Mouse (Mus musculus) forebrain, embryonic 10.5 days (tissue): ENCODE results near the gene Nek6. TPM values are rescaled to one million over a fixed set of nuclear protein-coding genes. Genes with fewer than 3 reads are reported as not detected.

Experiments
- DNase-seq: peaks from one replicate; pipeline ENCODE4 v3.0.0-alpha.2; 2017; ENCODE audit warnings: low spot score; ENCODE audit errors: extremely low spot score
- H3K27ac ChIP-seq: fragments of 300-500 bp; sonication (generic); 2 replicates; pipeline ENCODE4 v1.5.1; 2016; ENCODE audit warnings: mild to moderate bottlenecking
- H3K27me3 ChIP-seq: fragments of 300-500 bp; sonication (generic); 2 replicates; pipeline ENCODE4 v1.6.1; 2016; ENCODE audit warnings: mild to moderate bottlenecking; ENCODE audit not compliant: poor library complexity, severe bottlenecking
- H3K36me3 ChIP-seq: fragments of 300-500 bp; sonication (generic); replicated peaks from 2 replicates; pipeline ENCODE4 v1.6.1; 2016; ENCODE audit warnings: mild to moderate bottlenecking, moderate library complexity
- H3K4me1 ChIP-seq: fragments of 300-500 bp; sonication (generic); 2 replicates; pipeline ENCODE4 v1.6.1; 2016
- H3K4me3 ChIP-seq: fragments of 300-500 bp; sonication (generic); 2 replicates; pipeline ENCODE4 v1.5.1; 2016; ENCODE audit warnings: mild to moderate bottlenecking, moderate library complexity
- H3K9me3 ChIP-seq: fragments of 300-500 bp; sonication (generic); 2 replicates; pipeline ENCODE4 v1.6.1; 2016; ENCODE audit warnings: mild to moderate bottlenecking, moderate library complexity
- WGBS: fragments of 180-500 bp; shearing (Covaris S2); methylation state at CpG from one replicate; pipeline ENCODE4 v1.1.7; 2016; 5-methylcytosine and 5-hydroxymethylcytosine counted together
- polyA plus RNA-seq: library from polyadenylated mRNA; unstranded; fragments of >200 nt; fragmentation: Nextera tagmentation; extraction: Ambion mirVana; gene quantifications from 2 replicates; pipeline ENCODE4 v1.2.1, GENCODE M21; 2016

Nek6 gene
- polyA plus RNA-seq, 1 experiment from 2014 or later, result 120 TPM

DNA sequence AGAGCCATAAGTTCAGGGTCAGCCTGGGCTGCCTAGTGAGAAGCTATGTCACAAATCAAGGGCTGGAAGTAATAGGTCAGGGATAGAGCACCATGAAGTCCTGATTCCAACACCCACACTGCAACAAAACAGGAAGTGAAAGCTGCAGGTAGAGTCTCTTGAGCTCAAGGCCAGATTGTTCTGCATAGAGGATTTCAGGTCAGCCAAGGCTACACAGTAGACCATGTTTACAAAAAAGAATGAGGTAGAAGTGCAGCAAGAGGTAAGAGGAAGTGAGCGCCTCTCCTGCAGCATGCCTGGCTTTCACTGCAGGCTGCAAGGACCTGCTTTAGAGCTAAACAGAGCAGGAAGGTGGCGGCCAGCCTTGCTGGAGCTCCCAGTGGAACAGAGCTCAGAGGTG lies 63.3 kb downstream of the Nek6 start:
- Histone ChIP-seq H3K36me3 (peaks cover 99% of the 10 kb centered on the region), H3K4me3 (no peak overlapping the region)
- WGBS, result 93% methylated on average over 2 of the region's 2 CpGs

DNA sequence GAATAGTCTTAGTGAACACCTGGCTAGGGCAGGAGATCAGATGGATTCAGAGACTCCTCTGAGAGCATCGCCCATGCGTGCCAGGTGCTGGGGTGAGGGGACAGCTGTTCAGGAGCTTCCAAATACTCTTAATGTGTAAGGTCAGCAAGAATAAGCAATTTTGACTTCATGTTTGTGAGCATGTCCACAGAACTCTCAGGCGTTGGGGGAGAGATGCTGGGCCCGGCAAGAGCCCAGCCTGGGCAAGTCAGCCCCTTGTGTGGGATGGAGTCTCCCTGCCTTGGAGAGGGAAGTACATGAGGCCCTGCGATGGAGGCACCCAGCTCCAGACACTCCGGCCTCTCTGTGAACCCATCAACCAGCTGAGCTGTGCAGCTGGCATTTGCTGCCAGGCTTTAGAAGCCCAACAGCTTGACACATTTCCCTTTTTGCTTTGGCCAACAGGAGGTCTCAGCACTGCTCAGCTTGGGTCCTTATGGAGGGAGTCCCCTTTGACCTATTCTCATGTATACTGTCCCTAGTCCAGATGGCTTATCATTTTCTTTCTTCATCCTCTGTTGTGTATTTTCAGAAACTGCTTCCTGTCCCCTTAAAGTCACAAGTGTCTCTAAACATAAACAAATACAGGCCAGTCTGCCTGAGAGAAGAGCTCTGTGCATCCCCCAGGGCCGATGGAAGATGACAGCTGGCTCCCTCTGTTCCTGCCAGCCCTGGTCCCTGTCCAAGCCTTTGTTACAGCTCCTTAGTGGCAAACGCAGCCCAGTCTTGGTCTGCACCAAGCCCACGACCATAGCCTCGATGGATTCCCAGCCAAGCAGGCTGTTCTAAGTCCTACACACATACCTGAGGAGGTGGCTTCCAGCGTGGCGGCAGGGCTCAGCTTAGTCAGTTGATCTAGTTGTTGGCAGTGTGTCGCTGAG lies 67.4 kb downstream of the Nek6 start:
- Histone ChIP-seq H3K4me1 (peaks cover 26% of the 10 kb centered on the region), H3K36me3 (peaks cover 96% of the 10 kb centered on the region), H3K27me3 (no peaks in the 10 kb centered on the region), H3K9me3 (no peaks in the 10 kb centered on the region), H3K4me3 (no peak overlapping the region), H3K27ac (peak overlapping the region; percentile 56)
- DNase-seq, result no peak
- 80% methylated on average over 13 of the region's 13 CpGs for WGBS

More for the DNA sequence above, 63.3 kb downstream of the Nek6 start:
- Histone ChIP-seq H3K4me1 (peaks cover 13% of the 10 kb centered on the region), H3K27ac (no peak overlapping the region), H3K9me3 (no peaks in the 10 kb centered on the region), H3K27me3 (no peaks in the 10 kb centered on the region)
- no peak for DNase-seq

GRCm38 (mm10) chr2:38579528-38579927 lies 68.1 kb downstream of the Nek6 start:
- Histone ChIP-seq H3K9me3 (no peaks in the 10 kb centered on the region), H3K27me3 (no peaks in the 10 kb centered on the region), H3K27ac (peak overlapping the region; percentile 56), H3K4me1 (peaks cover 32% of the 10 kb centered on the region), H3K36me3 (peaks cover 92% of the 10 kb centered on the region), H3K4me3 (no peak overlapping the region)
- no peak for DNase-seq
- WGBS, result 81% methylated on average over 1 of the region's 1 CpGs

GRCm38 (mm10) chr2:38583982-38584381 lies 72.5 kb downstream of the Nek6 start:
- 82% methylated on average over 2 of the region's 2 CpGs for WGBS
- Histone ChIP-seq H3K4me1 (peaks cover 55% of the 10 kb centered on the region), H3K27ac (peak overlapping the region; percentile 88), H3K27me3 (no peaks in the 10 kb centered on the region), H3K4me3 (no peak overlapping the region), H3K36me3 (peaks cover 85% of the 10 kb centered on the region), H3K9me3 (no peaks in the 10 kb centered on the region)
- DNase-seq, result no peak

- Histone ChIP-seq H3K4me3 (peak overlapping the region; percentile 19; the same call in 1 of the 2 replicates), H3K4me1 (peaks cover 48% of the 10 kb centered on the region), H3K27me3 (no peaks in the 10 kb centered on the region), H3K9me3 (no peaks in the 10 kb centered on the region), H3K36me3 (peaks cover 85% of the 10 kb centered on the region), H3K27ac (peak overlapping the region; percentile 88)
- 27% methylated on average over 13 of the region's 13 CpGs for WGBS
- DNase-seq, result peak; percentile 78
Observed at GRCm38 (mm10) chr2:38584514-38585378, 73.3 kb downstream of the Nek6 start.

- peak; percentile 70 for DNase-seq
- WGBS, result 31% methylated on average over 5 of the region's 5 CpGs
- Histone ChIP-seq H3K27ac (peak overlapping the region; percentile 88), H3K36me3 (peaks cover 85% of the 10 kb centered on the region), H3K27me3 (no peaks in the 10 kb centered on the region), H3K4me3 (0 out of 2 replicates have a peak overlapping the region, but pooled peaks have one; percentile 1), H3K9me3 (no peaks in the 10 kb centered on the region), H3K4me1 (peaks cover 44% of the 10 kb centered on the region)
Observed at GRCm38 (mm10) chr2:38585379-38585736, 73.9 kb downstream of the Nek6 start.

- peaks cover 81% of the 10 kb centered on the region for H3K36me3 ChIP-seq
- WGBS, result 91% methylated on average over 6 of the region's 6 CpGs
- H3K27ac ChIP-seq, result peak overlapping the region; percentile 60; the same call in 1 of the 2 replicates
- no peaks in the 10 kb centered on the region for H3K9me3 ChIP-seq
- H3K27me3 ChIP-seq, result no peaks in the 10 kb centered on the region
- H3K4me3 ChIP-seq, result no peak overlapping the region
- DNase-seq, result no peak
- H3K4me1 ChIP-seq, result peaks cover 47% of the 10 kb centered on the region
Observed at GRCm38 (mm10) chr2:38586733-38587132, 75.3 kb downstream of the Nek6 start.

DNA sequence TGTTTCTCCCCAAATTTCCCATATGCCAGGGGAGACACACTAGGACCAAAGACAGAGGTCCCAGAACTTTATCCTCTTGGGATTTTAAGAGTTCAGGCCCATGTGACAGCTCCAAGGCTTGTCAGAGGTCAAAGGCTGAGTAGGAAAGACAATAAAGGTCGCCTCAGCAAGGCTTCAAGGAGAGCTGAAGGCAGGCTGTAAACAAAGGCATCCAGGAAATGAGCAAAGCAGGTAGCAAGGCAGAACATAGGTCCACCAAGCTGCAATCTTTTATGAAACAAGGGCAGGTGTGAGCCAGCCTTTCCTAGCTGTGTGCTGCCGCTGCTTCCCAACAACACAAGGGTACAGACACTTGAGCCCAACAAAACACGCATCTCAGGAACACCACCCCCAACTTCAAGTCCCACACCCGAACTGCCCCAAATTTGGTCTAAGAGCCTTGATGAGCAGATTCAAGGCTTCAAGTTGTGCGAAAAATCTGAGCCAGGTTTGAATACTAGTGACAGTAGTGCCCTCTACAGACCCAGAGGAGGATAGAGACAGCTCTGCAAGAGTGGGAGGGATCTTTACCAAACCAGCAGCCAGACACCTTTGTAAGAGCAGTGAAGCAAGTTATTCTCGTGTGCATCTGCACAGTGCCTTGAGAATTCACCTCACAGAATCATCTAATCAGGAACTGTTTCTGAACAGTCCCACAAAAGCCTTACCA lies 80.5 kb downstream of the Nek6 start:
- no peaks in the 10 kb centered on the region for H3K9me3 ChIP-seq
- H3K27ac ChIP-seq, result peak overlapping the region; percentile 48; the same call in 1 of the 2 replicates
- H3K4me3 ChIP-seq, result no peak overlapping the region
- WGBS, result 69% methylated on average over 6 of the region's 6 CpGs
- H3K4me1 ChIP-seq, result peaks cover 20% of the 10 kb centered on the region
- no peak for DNase-seq
- H3K27me3 ChIP-seq, result no peaks in the 10 kb centered on the region
- H3K36me3 ChIP-seq, result peaks cover 64% of the 10 kb centered on the region

- Histone ChIP-seq H3K27me3 (no peaks in the 10 kb centered on the region), H3K9me3 (no peaks in the 10 kb centered on the region), H3K36me3 (peaks cover 47% of the 10 kb centered on the region), H3K4me1 (peaks cover 15% of the 10 kb centered on the region), H3K27ac (no peak overlapping the region), H3K4me3 (no peak overlapping the region)
- DNase-seq, result no peak
- 93% methylated on average over 7 of the region's 7 CpGs for WGBS
Observed at GRCm38 (mm10) chr2:38594874-38595273, 83.4 kb downstream of the Nek6 start.

GRCm38 (mm10) chr2:38597896-38598295 lies 86.5 kb downstream of the Nek6 start:
- 97% methylated on average over 1 of the region's 1 CpGs for WGBS
- Histone ChIP-seq H3K36me3 (peaks cover 49% of the 10 kb centered on the region), H3K9me3 (no peaks in the 10 kb centered on the region), H3K27me3 (no peaks in the 10 kb centered on the region), H3K27ac (no peak overlapping the region), H3K4me3 (no peak overlapping the region), H3K4me1 (peaks cover 1% of the 10 kb centered on the region)
- no peak for DNase-seq

- H3K27me3 ChIP-seq, result no peaks in the 10 kb centered on the region
- H3K4me1 ChIP-seq, result no peaks in the 10 kb centered on the region
- H3K36me3 ChIP-seq, result peaks cover 49% of the 10 kb centered on the region
- H3K4me3 ChIP-seq, result no peak overlapping the region
- H3K9me3 ChIP-seq, result no peaks in the 10 kb centered on the region
- 96% methylated on average over 2 of the region's 2 CpGs for WGBS
- no peak for DNase-seq
- H3K27ac ChIP-seq, result no peak overlapping the region
Observed at GRCm38 (mm10) chr2:38598395-38598794, 87.0 kb downstream of the Nek6 start.

GRCm38 (mm10) chr2:38600842-38601241 lies 89.4 kb downstream of the Nek6 start:
- H3K9me3 ChIP-seq, result no peaks in the 10 kb centered on the region
- H3K27ac ChIP-seq, result no peak overlapping the region
- peaks cover 40% of the 10 kb centered on the region for H3K36me3 ChIP-seq
- no peak overlapping the region for H3K4me3 ChIP-seq
- H3K27me3 ChIP-seq, result no peaks in the 10 kb centered on the region
- no peak for DNase-seq
- no peaks in the 10 kb centered on the region for H3K4me1 ChIP-seq
